ENCODE assay signal across 9 mouse cellular contexts in genomic region chr9:100917111-100917510, GRCm38 (mm10).
DNase-seq lines count a peak whose midpoint lies in the region; ATAC-seq and TF ChIP-seq lines count a peak whose summit lies in the region.
"Had no signal": no experiment of that assay in that cellular context is flagged by ENCODE, and none has a peak within 500 bp of the region (broad histone marks: within the 10 kb centered on the region; RNA-seq: fewer than 3 reads in every experiment).

No protein-coding gene starts in this region.

- TF ChIP-seq EP300 in CH12.LX (IDR thresholded peaks at IDR 0.05; ENCODE audit: low read length): no peak

- H3K27ac ChIP-seq in hindbrain, embryonic 11.5 days (ENCODE audit: low read depth, low read length): no peak overlapping the region
- no peak overlapping the region for H3K27ac ChIP-seq in hindbrain, embryonic 13.5 days
- H3K27ac ChIP-seq in CH12.LX (ENCODE audit: insufficient read depth, low read depth): no peak overlapping the region
- no peak overlapping the region for H3K27ac ChIP-seq in midbrain, embryonic 11.5 days (ENCODE audit: low read depth, low read length)
- H3K27ac ChIP-seq: lung, embryonic 15.5 days had no signal

- H3K4me3 ChIP-seq in hindbrain, embryonic 11.5 days (ENCODE audit: low read depth, low read length): no peak overlapping the region
- H3K4me3 ChIP-seq in hindbrain, embryonic 13.5 days: no peak overlapping the region
- no peak overlapping the region for H3K4me3 ChIP-seq in CH12.LX (replicated peaks in 1 of 3; ENCODE audit: low read depth in 2 of 3, low read length in 2 of 3, poor library complexity in 1 of 3)
- no peak overlapping the region for H3K4me3 ChIP-seq in midbrain, embryonic 11.5 days (ENCODE audit: low read depth, low read length)
- H3K4me3 ChIP-seq: lung, embryonic 15.5 days had no signal

- 62% methylated on average over 2 of the region's 2 CpGs for WGBS in hindbrain, embryonic 11.5 days
- WGBS in hindbrain, embryonic 13.5 days: 55% methylated on average over 2 of the region's 2 CpGs
- 69% methylated on average over 2 of the region's 2 CpGs for WGBS in midbrain, embryonic 11.5 days

- H3K9me3 ChIP-seq in hindbrain, embryonic 11.5 days (ENCODE audit: control insufficient read depth, low read length): no peaks in the 10 kb centered on the region
- no peaks in the 10 kb centered on the region for H3K9me3 ChIP-seq in hindbrain, embryonic 13.5 days
- no peaks in the 10 kb centered on the region for H3K9me3 ChIP-seq in CH12.LX (replicated peaks; ENCODE audit: low read length)
- H3K9me3 ChIP-seq in midbrain, embryonic 11.5 days (ENCODE audit: control insufficient read depth, low read length): no peaks in the 10 kb centered on the region
- H3K9me3 ChIP-seq: lung, embryonic 15.5 days had no signal

- H3K36me3 ChIP-seq in hindbrain, embryonic 11.5 days (ENCODE audit: control insufficient read depth, insufficient read depth, low read length): no peaks in the 10 kb centered on the region
- 0 out of 2 replicates have a peak, but pooled peaks cover 4% of the 10 kb centered on the region for H3K36me3 ChIP-seq in hindbrain, embryonic 13.5 days
- peaks cover 0 to 13% of the 10 kb centered on the region in 2 experiments for H3K36me3 ChIP-seq in CH12.LX (replicated peaks in 1 of 2; ENCODE audit: control insufficient read depth in 1 of 2, insufficient read depth in 1 of 2, low read length in 1 of 2)
- H3K36me3 ChIP-seq in midbrain, embryonic 11.5 days (ENCODE audit: control insufficient read depth, insufficient read depth, low read length): no peaks in the 10 kb centered on the region
- H3K36me3 ChIP-seq: lung, embryonic 15.5 days had no signal

- TF ChIP-seq POLR2A in CH12.LX (IDR thresholded peaks at IDR 0.05; ENCODE audit: low read depth, low read length): no peak

- TF ChIP-seq CTCF in CH12.LX (conservative IDR thresholded peaks at IDR 0.05 in 1 of 2, IDR thresholded peaks at IDR 0.05 in 1 of 2; ENCODE audit: low read depth in 2 of 2, low read length in 2 of 2): peak; percentile 31 to 83; a peak in 3 of 4 replicates

- dilution Hi-C loops in CH12.LX (cut with MboI; ENCODE audit: extremely low pct_ligation_motif_present, extremely low pct_unique_long_range_greater_than_20kb, low sequenced_read_pairs): no loop called here

- no peak for ATAC-seq in hindbrain, embryonic 11.5 days (ENCODE audit: low FRiP score)
- no peak for ATAC-seq in hindbrain, embryonic 13.5 days (ENCODE audit: low FRiP score)
- ATAC-seq in midbrain, embryonic 11.5 days (ENCODE audit: low FRiP score): no peak

- peak; percentile 57 for DNase-seq in hindbrain, embryonic 11.5 days (ENCODE audit: low spot score)
- peak; percentile 67 for DNase-seq in CH12.LX (ENCODE audit: extremely low read depth)
- DNase-seq in c-Kit-positive CD71-negative TER-119-negative erythroid progenitor cells, embryonic 14.5 days (ENCODE audit: low read depth): peak; percentile 50
- peak; percentile 13 to 40 for DNase-seq in frontal cortex, postnatal 10 days (ENCODE audit: low spot score in 2 of 2)
- DNase-seq in layer of hippocampus, postnatal 10 days (ENCODE audit: low spot score in 2 of 2): peak; percentile 45 to 62
- DNase-seq in retina, adult 2 months (ENCODE audit: low read depth, low spot score): peak; percentile 40
- DNase-seq in midbrain, embryonic 11.5 days (ENCODE audit: low spot score, missing footprints): no peak

- H3K4me1 ChIP-seq in hindbrain, embryonic 11.5 days (replicated peaks; ENCODE audit: control insufficient read depth, insufficient read depth, low read length): no peaks in the 10 kb centered on the region
- no peaks in the 10 kb centered on the region for H3K4me1 ChIP-seq in hindbrain, embryonic 13.5 days (replicated peaks)
- H3K4me1 ChIP-seq in CH12.LX (ENCODE audit: control insufficient read depth in 1 of 2, insufficient read depth in 2 of 2): peaks cover 0 to 16% of the 10 kb centered on the region in 2 experiments; a peak in 2 of 4 replicates
- H3K4me1 ChIP-seq in midbrain, embryonic 11.5 days (ENCODE audit: control insufficient read depth, insufficient read depth, low read length): no peaks in the 10 kb centered on the region
- H3K4me1 ChIP-seq: lung, embryonic 15.5 days had no signal

- no peaks in the 10 kb centered on the region for H3K79me2 ChIP-seq in CH12.LX (replicated peaks; ENCODE audit: control insufficient read depth, extremely low read depth, insufficient read depth, poor library complexity, severe bottlenecking)

- H3K27me3 ChIP-seq in hindbrain, embryonic 11.5 days (ENCODE audit: control insufficient read depth, insufficient read depth, low read length): no peaks in the 10 kb centered on the region
- H3K27me3 ChIP-seq in hindbrain, embryonic 13.5 days: no peaks in the 10 kb centered on the region
- no peaks in the 10 kb centered on the region for H3K27me3 ChIP-seq in CH12.LX (replicated peaks)
- no peaks in the 10 kb centered on the region for H3K27me3 ChIP-seq in midbrain, embryonic 11.5 days (ENCODE audit: control insufficient read depth, insufficient read depth, low read length)
- H3K27me3 ChIP-seq: lung, embryonic 15.5 days had no signal

- in situ Hi-C loops in CH12.LX (cut with MboI; ENCODE audit: low pct_ligation_motif_present, low pct_unique_long_range_greater_than_20kb, low sequenced_read_pairs): loop anchor here (25.0 kb wide), 1 partner anchor 455 kb away; no protein-coding TSS in a partner anchor

- TF ChIP-seq RAD21 in CH12.LX (IDR thresholded peaks at IDR 0.05; ENCODE audit: low read depth, low read length): peak; percentile 77

- H3K9ac ChIP-seq in hindbrain, embryonic 11.5 days (ENCODE audit: low read depth, low read length): no peak overlapping the region
- no peak overlapping the region for H3K9ac ChIP-seq in hindbrain, embryonic 13.5 days
- H3K9ac ChIP-seq in CH12.LX (ENCODE audit: insufficient read depth, low read depth): no peak overlapping the region
- no peak overlapping the region for H3K9ac ChIP-seq in midbrain, embryonic 11.5 days (ENCODE audit: low read length)
- H3K9ac ChIP-seq: lung, embryonic 15.5 days had no signal

- no peak overlapping the region for H3K4me2 ChIP-seq in hindbrain, embryonic 11.5 days (replicated peaks; ENCODE audit: low read depth, low read length)
- H3K4me2 ChIP-seq in hindbrain, embryonic 13.5 days: no peak overlapping the region
- no peak overlapping the region for H3K4me2 ChIP-seq in CH12.LX (ENCODE audit: insufficient read depth, low read depth, poor library complexity, severe bottlenecking)
- H3K4me2 ChIP-seq in midbrain, embryonic 11.5 days: no peak overlapping the region
- H3K4me2 ChIP-seq: lung, embryonic 15.5 days had no signal

TF ChIP-seq in CH12.LX, 34 proteins besides CTCF, POLR2A, EP300 and RAD21:
- no peak for TF ChIP-seq TCF12 (IDR thresholded peaks at IDR 0.05; ENCODE audit: low read depth, low read length)
- TF ChIP-seq JUND (conservative IDR thresholded peaks at IDR 0.05; ENCODE audit: low read depth, low read length): no peak
- TF ChIP-seq TBP (conservative IDR thresholded peaks at IDR 0.05; ENCODE audit: low read depth, low read length): no peak
- no peak for TF ChIP-seq ZMIZ1 (IDR thresholded peaks at IDR 0.05; ENCODE audit: low read depth, low read length)
- peak; percentile 69 for TF ChIP-seq SMC3 (IDR thresholded peaks at IDR 0.05; ENCODE audit: low read depth, low read length)
